Mouse (Mus musculus) kidney, embryonic 15.5 days (tissue): ENCODE results near the gene Ciapin1. TPM values are rescaled to one million over a fixed set of nuclear protein-coding genes. Genes with fewer than 3 reads are reported as not detected.

ENCODE experiments used
- ATAC-seq: fragments of 200-750 bp; cut with Nextera tagmentation; replicated peaks from 2 replicates; pipeline ENCODE4 v1.8.0; 2017; ENCODE audit warnings: moderate TSS enrichment; ENCODE audit not compliant: low FRiP score
- H3K27ac ChIP-seq: fragments of 300-500 bp; sonication (generic); 2 replicates; pipeline ENCODE4 v1.5.1; 2015; ENCODE audit warnings: mild to moderate bottlenecking, inconsistent platforms
- H3K27me3 ChIP-seq: fragments of 300-500 bp; sonication (generic); 2 replicates; pipeline ENCODE4 v1.6.1; 2015; ENCODE audit warnings: inconsistent platforms
- H3K36me3 ChIP-seq: fragments of 300-500 bp; sonication (generic); 2 replicates; pipeline ENCODE4 v1.6.1; 2015; ENCODE audit warnings: inconsistent platforms
- H3K4me1 ChIP-seq: fragments of 300-500 bp; sonication (generic); 2 replicates; pipeline ENCODE4 v1.6.1; 2015; ENCODE audit warnings: inconsistent platforms
- H3K4me2 ChIP-seq: fragments of 300-500 bp; sonication (generic); 2 replicates; pipeline ENCODE4 v1.6.1; 2015; ENCODE audit warnings: moderate library complexity, mild to moderate bottlenecking, inconsistent platforms
- H3K4me3 ChIP-seq: fragments of 300-500 bp; sonication (generic); replicated peaks from 2 replicates; pipeline ENCODE4 v1.5.1; 2015; ENCODE audit warnings: mild to moderate bottlenecking, inconsistent platforms
- H3K9ac ChIP-seq: fragments of 300-500 bp; sonication (generic); 2 replicates; pipeline ENCODE4 v1.6.1; 2015; ENCODE audit warnings: mild to moderate bottlenecking, inconsistent platforms
- H3K9me3 ChIP-seq: fragments of 300-500 bp; sonication (generic); replicated peaks from 2 replicates; pipeline ENCODE4 v1.6.1; 2016; ENCODE audit warnings: inconsistent platforms
- WGBS: fragments of 180-500 bp; shearing (Covaris S2); methylation state at CpG from one replicate; pipeline ENCODE4 v1.1.7; 2015; ENCODE audit warnings: mixed read lengths; 5-methylcytosine and 5-hydroxymethylcytosine counted together
- polyA plus RNA-seq: library from polyadenylated mRNA; unstranded; fragments of >200 nt; fragmentation: Nextera tagmentation; extraction: Ambion mirVana; gene quantifications from 2 replicates; pipeline ENCODE4 v1.2.1, GENCODE M21; 2015

Gene Ciapin1
- polyA plus RNA-seq, 1 experiment from 2014 or later: 126 TPM

DNA sequence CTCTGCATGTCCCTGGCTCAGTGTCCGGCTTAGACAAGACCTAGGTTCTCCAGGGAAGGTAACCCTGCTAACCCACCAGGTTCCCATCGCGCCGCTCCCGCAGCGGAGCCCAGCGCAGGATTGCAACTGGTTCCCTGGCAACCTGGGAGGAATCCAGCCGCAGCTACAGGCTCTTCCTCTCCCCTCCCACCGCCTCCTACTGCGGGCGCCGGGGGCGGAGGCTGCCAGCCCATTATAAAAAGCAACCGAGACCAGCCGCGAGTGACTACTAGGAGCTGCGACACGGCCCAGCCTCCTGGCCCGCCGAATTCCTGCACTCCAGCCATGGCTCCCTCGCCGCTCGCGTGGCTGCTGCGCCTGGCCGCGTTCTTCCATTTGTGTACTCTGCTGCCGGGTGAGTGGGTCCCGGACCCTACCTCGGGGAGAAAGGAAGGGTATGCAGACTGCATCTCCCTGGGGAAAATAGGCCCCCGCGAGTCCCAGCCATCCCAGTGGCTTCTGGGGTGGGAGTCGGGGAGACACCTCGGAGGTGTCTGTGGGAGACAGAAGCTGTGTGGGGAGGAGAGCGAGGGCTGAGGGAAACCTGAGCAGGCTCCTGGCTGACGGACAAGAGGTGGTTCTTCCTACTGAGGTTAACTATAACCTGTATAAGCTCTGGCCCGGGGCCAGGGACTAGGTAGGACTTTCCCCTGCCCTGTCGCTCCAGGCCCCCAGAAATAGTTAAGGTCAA is 66.1 kb downstream of the Ciapin1 start, which contains the start of gene Cx3cl1:
Cx3cl1 (plus strand) TSS at position 69 of the 730 bp plus-strand sequence.
- no peaks in the 10 kb centered on the region for H3K36me3 ChIP-seq
- H3K4me1 ChIP-seq: peaks cover 30% of the 10 kb centered on the region
- H3K9me3 ChIP-seq: no peaks in the 10 kb centered on the region
- H3K4me3 ChIP-seq: peak within 1 kb of the TSS; percentile 58
- peaks cover 68% of the 10 kb centered on the region for H3K27me3 ChIP-seq
- 0 out of 2 replicates have a peak within 1 kb of the TSS, but pooled peaks have one; percentile 64 for H3K27ac ChIP-seq
- ATAC-seq: peak; percentile 93
- H3K4me2 ChIP-seq: peak within 1 kb of the TSS; percentile 94
- under 1% methylated on average over 38 of the region's 38 CpGs for WGBS
- peak within 1 kb of the TSS; percentile 57 for H3K9ac ChIP-seq

DNA sequence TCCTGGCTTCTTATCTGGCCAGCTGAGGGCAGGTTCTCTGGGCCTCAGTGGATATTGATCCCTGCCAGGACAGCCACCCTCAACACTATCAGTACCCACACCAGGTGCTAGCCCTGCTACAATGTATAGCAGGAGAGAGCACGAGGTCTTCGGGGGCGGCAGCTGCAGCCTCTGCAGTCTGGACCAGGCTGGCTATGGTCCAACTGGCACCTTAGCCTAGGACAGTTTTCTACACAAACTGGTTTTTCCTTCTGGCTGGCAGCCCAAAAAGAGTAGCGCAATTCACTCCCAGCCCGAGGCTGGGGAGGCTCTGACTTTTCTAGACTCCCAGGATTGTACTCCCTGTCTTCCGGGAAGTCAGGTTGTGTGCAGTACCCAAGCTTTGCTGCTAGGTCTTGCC is 67.2 kb downstream of the Ciapin1 start:
- ATAC-seq: no peak

More for the DNA sequence above, 67.2 kb downstream of the Ciapin1 start:
- Histone ChIP-seq H3K9me3 (no peaks in the 10 kb centered on the region), H3K4me3 (no peak overlapping the region), H3K4me2 (no peak overlapping the region), H3K27me3 (peaks cover 70% of the 10 kb centered on the region), H3K36me3 (no peaks in the 10 kb centered on the region), H3K4me1 (peaks cover 30% of the 10 kb centered on the region), H3K27ac (0 out of 2 replicates have a peak overlapping the region, but pooled peaks have one; percentile 64), H3K9ac (0 out of 2 replicates have a peak overlapping the region, but pooled peaks have one; percentile 23)
- WGBS: 50% methylated on average over 6 of the region's 6 CpGs

Other genes with a start within 250 kb of the Ciapin1 start
- 38.3 and 39.8 TPM in 2 replicates for gene Rspry1, start 236.4 kb downstream of the Ciapin1 start, polyA plus RNA-seq
- 70.0 and 73.2 TPM in 2 replicates for gene Fam192a, start 236.4 kb downstream of the Ciapin1 start, polyA plus RNA-seq
- 138 and 142 TPM in 2 replicates for gene Arl2bp, start 171.8 kb downstream of the Ciapin1 start, polyA plus RNA-seq
- gene Pllp, start 142.1 kb downstream of the Ciapin1 start, polyA plus RNA-seq: 12.1 and 13.1 TPM in 2 replicates
- gene Ccl22, start 92.8 kb downstream of the Ciapin1 start, polyA plus RNA-seq: not detected in 2 replicates
- gene Cx3cl1, start 66.3 kb downstream of the Ciapin1 start, polyA plus RNA-seq: 9.6 and 9.8 TPM in 2 replicates
- not detected in 2 replicates for gene Ccl17, start 27.9 kb downstream of the Ciapin1 start, polyA plus RNA-seq
- 81.0 and 83.6 TPM in 2 replicates for gene Coq9, start within 50 bp of the Ciapin1 start, polyA plus RNA-seq
- gene Polr2c, start 19.1 kb upstream of the Ciapin1 start, polyA plus RNA-seq: 155 and 157 TPM in 2 replicates
- gene Dok4, start 38.0 kb upstream of the Ciapin1 start, polyA plus RNA-seq: 27.0 and 32.8 TPM in 2 replicates
- gene Ccdc102a, start 79.7 kb upstream of the Ciapin1 start, polyA plus RNA-seq: 21.6 and 24.1 TPM in 2 replicates
- gene Adgrg5, start 85.3 kb upstream of the Ciapin1 start, polyA plus RNA-seq: 0.05 and 0.13 TPM in 2 replicates
- 41.7 and 44.8 TPM in 2 replicates for gene Adgrg1, start 136.4 kb upstream of the Ciapin1 start, polyA plus RNA-seq
- gene Adgrg3, start 179.3 kb upstream of the Ciapin1 start, polyA plus RNA-seq: 4.8 TPM in 2 replicates
- gene Drc7, start 216.7 kb upstream of the Ciapin1 start, polyA plus RNA-seq: not detected in 2 replicates
- 27.6 and 29.7 TPM in 2 replicates for gene Katnb1, start 242.8 kb upstream of the Ciapin1 start, polyA plus RNA-seq